Mouse (Mus musculus) ES-E14 (cell line): ENCODE measurements around the gene Mcl1. TPM values are rescaled to one million over a fixed set of nuclear protein-coding genes. Genes with fewer than 3 reads are reported as not detected.
A peak's percentile ranks its signal among the peaks of the same experiment; 100 is the strongest.

Source experiments
- DNase-seq: peaks from one replicate; pipeline ENCODE4 v3.0.0-alpha.2; 2013; ENCODE audit warnings: low read depth, low spot score
- H3K27ac ChIP-seq: 2 replicates; pipeline ENCODE4 v1.5.1; 2012; ENCODE audit warnings: low read depth, mild to moderate bottlenecking, low read length, moderate library complexity, mixed read lengths; ENCODE audit not compliant: poor library complexity, insufficient read depth, severe bottlenecking
- H3K36me3 ChIP-seq: 2 replicates; pipeline ENCODE4 v1.6.1; 2012; ENCODE audit warnings: mild to moderate bottlenecking, low read length, moderate library complexity, mixed read lengths; ENCODE audit not compliant: control insufficient read depth, poor library complexity, insufficient read depth, severe bottlenecking
- H3K4me1 ChIP-seq, 2 experiments: fragments of 150-350 bp in 1 of 2; sonication (generic) in 1 of 2; 2 replicates each; pipeline ENCODE4 v1.6.1; 2012; ENCODE audit warnings: low read length in 2 of 2, mild to moderate bottlenecking in 1 of 2, mixed read lengths in 1 of 2; ENCODE audit not compliant: control insufficient read depth in 2 of 2, insufficient read depth in 2 of 2, poor library complexity in 1 of 2
- H3K4me3 ChIP-seq, 2 experiments: fragments of 150-350 bp in 1 of 2; sonication (generic) in 1 of 2; 2 replicates each; pipeline ENCODE4 v1.5.1; 2012; ENCODE audit warnings: low read length in 2 of 2, low read depth in 1 of 2, mild to moderate bottlenecking in 1 of 2, mixed read lengths in 1 of 2; ENCODE audit not compliant: insufficient read depth in 1 of 2, poor library complexity in 1 of 2, severe bottlenecking in 1 of 2
- H3K9ac ChIP-seq: 2 replicates; pipeline ENCODE4 v1.6.1; 2012; ENCODE audit warnings: low read depth, mild to moderate bottlenecking, low read length, mixed read lengths; ENCODE audit not compliant: poor library complexity, insufficient read depth, severe bottlenecking
- H3K9me3 ChIP-seq: fragments of 150-350 bp; sonication (generic); 2 replicates; pipeline ENCODE4 v1.6.1; 2012; ENCODE audit warnings: low read depth, mild to moderate bottlenecking, low read length; ENCODE audit not compliant: control insufficient read depth, insufficient read depth
- CHD2 ChIP-seq: IDR thresholded peaks from 2 replicates; pipeline ENCODE4 v1.6.1; 2014; ENCODE audit warnings: mild to moderate bottlenecking, low read depth, low read length, inconsistent platforms
- HCFC1 ChIP-seq: IDR thresholded peaks from 2 replicates; pipeline ENCODE4 v1.6.1; 2012; ENCODE audit warnings: low read length, inconsistent platforms, borderline replicate concordance; ENCODE audit not compliant: insufficient read depth
- MAFK ChIP-seq: IDR thresholded peaks from 2 replicates; pipeline ENCODE4 v1.6.1; 2014; ENCODE audit warnings: mild to moderate bottlenecking, low read depth, low read length, inconsistent platforms; ENCODE audit not compliant: insufficient read depth
- ZC3H11A ChIP-seq: IDR thresholded peaks from 2 replicates; pipeline ENCODE4 v1.6.1; 2012; ENCODE audit warnings: low read depth, mild to moderate bottlenecking, inconsistent platforms, low read length, borderline replicate concordance
- ZNF384 ChIP-seq: IDR thresholded peaks from 2 replicates; pipeline ENCODE4 v1.6.1; 2012; ENCODE audit warnings: low read depth, low read length, inconsistent platforms
- in situ Hi-C, 2 experiments: fragments of 600-800 bp; cut with MboI; formaldehyde crosslinking; loops; one replicate each; pipeline ENCODE4 v1.15.1; 2025; ENCODE audit warnings: low sequenced_read_pairs in 2 of 2, inconsistent platforms in 1 of 2; ENCODE audit not compliant: unreplicated experiment in 2 of 2
- total RNA-seq: library from RNA; depleted of rRNA; stranded (reverse); fragments of 300-350 nt; gene quantifications from 2 replicates; pipeline ENCODE4 v1.2.3, GENCODE M21; 2012

Gene Mcl1
- total RNA-seq, 1 experiment: 207 TPM

DNA sequence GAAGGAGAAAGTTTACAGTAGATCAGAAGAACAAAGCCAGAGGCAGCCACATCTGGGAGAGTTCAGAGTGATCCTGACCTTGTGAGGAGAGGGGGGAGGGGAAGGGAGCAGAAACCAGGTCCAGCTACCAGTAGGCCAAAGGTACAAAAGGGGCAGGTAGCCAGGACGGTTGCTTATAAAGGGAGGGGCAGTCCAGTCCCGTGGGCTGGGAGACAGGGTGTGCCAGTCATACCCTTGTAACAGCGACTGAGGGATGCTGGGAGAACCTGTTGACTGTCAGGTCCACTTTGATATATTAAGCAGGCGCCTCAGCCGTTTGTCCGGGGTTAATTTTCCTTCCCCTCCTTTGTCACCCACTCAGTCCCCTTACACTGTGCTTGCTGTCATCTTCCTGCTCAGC, 16.2 kb downstream of the Mcl1 start:
- peak overlapping the region; percentile 81 for H3K9ac ChIP-seq
- in situ Hi-C loops: no loop called here
- H3K36me3 ChIP-seq: no peaks in the 10 kb centered on the region; the same call in 1 of the 2 replicates
- peak; percentile 75 for DNase-seq
- H3K27ac ChIP-seq: peak overlapping the region; percentile 100
- peak overlapping the region; percentile 26 to 35 for H3K4me3 ChIP-seq
- peaks cover 2 to 41% of the 10 kb centered on the region in 2 experiments for H3K4me1 ChIP-seq
- TF ChIP-seq ZC3H11A: no peak
- TF ChIP-seq CHD2: peak; percentile 37; the same call in 1 of the 2 replicates
- TF ChIP-seq MAFK: no peak
- no peak for TF ChIP-seq ZNF384
- peak; percentile 54; the same call in 1 of the 2 replicates for TF ChIP-seq HCFC1
- no peaks in the 10 kb centered on the region for H3K9me3 ChIP-seq

DNA sequence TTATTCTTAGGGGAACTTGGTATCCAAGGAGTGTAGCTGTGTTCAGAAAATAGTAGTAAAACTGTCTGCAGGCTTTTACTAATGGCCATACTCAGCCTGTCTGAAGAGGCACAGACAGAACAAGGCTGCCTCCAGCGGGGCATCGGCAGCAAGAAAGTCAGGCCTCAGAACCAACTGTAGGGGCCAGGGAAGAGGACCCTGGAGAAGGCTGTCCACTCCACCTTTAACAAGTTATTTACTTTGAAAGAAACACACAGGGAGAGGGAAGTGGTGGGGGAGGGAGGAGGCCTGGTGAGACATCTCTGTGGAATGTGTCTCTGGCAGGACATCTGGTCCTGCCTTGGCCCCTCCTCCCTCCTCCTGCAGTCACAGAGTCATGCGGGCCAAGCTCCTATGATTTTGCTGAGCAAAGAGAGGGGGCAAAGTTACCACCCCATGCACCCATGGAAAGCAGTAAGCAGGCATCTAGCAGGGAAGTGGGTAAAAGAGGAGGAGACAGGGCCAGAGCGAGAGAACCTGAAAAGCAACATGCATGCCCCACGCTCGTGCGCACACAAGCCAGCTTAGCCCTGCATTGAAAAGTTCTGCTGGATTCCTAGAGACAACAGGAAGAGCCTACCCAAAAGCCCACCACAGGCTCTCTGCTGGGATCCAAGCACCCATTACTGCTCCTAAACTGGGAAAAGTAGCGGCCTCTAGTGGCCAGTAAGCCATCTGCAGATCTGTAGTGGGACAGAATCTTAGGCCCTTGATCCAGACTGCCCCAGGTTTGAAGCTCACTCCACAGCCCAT, 16.9 kb downstream of the Mcl1 start:
- Histone ChIP-seq H3K4me1 (peaks cover 2 to 45% of the 10 kb centered on the region in 2 experiments), H3K9me3 (no peaks in the 10 kb centered on the region), H3K27ac (peak overlapping the region; percentile 100), H3K36me3 (no peaks in the 10 kb centered on the region; the same call in 1 of the 2 replicates), H3K4me3 (peak overlapping the region; percentile 31 to 35), H3K9ac (peak overlapping the region; percentile 81)
- TF ChIP-seq ZC3H11A: peak; percentile 61
- TF ChIP-seq MAFK: 0 out of 2 replicates have a peak, but pooled peaks have one; percentile 39
- TF ChIP-seq ZNF384: no peak
- peak; percentile 69; the same call in 1 of the 2 replicates for TF ChIP-seq HCFC1
- no peak for TF ChIP-seq CHD2
- in situ Hi-C loops: no loop called here
- peak; percentile 89 for DNase-seq

DNA sequence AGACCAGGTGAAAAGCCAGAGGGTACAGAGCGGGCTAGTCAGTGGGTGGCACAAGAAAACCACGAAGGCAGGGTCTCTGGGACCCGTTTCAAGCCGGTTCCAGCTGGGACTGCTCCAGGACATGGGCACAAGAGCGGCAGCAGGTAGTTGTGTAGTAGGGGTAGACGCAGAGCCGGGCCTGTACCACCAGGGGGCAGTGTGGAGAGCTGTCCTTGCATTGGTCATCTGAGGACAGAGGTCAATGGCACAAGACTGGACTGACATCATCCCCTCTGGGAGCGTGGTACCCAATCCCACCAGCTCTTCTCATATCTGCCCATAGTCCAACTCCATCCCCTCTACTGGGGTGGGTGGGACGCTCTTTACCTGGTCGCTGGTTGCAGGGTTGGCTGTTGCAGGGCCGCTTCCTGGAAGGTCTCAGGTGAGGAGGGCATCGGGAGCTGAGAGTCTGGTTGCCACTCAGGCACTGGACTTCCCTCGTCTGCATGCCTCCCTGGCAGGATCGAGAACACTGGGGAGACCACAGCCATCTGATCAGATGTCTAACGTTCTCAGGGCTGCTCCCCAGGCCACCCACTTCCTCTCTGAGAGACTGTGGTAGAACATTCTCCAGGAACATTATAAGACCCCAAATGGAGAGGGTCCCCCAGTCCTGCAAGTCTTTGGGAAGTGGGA, 18.3 kb downstream of the Mcl1 start:
- Histone ChIP-seq H3K4me1 (peaks cover 6 to 48% of the 10 kb centered on the region in 2 experiments), H3K36me3 (no peaks in the 10 kb centered on the region), H3K9me3 (no peaks in the 10 kb centered on the region), H3K27ac (peak overlapping the region; percentile 100), H3K4me3 (peak overlapping the region; percentile 31 to 37; a peak in 3 of 4 replicates), H3K9ac (peak overlapping the region; percentile 67)
- TF ChIP-seq MAFK: no peak
- TF ChIP-seq ZC3H11A: no peak
- no peak for DNase-seq
- in situ Hi-C loops: no loop called here

DNA sequence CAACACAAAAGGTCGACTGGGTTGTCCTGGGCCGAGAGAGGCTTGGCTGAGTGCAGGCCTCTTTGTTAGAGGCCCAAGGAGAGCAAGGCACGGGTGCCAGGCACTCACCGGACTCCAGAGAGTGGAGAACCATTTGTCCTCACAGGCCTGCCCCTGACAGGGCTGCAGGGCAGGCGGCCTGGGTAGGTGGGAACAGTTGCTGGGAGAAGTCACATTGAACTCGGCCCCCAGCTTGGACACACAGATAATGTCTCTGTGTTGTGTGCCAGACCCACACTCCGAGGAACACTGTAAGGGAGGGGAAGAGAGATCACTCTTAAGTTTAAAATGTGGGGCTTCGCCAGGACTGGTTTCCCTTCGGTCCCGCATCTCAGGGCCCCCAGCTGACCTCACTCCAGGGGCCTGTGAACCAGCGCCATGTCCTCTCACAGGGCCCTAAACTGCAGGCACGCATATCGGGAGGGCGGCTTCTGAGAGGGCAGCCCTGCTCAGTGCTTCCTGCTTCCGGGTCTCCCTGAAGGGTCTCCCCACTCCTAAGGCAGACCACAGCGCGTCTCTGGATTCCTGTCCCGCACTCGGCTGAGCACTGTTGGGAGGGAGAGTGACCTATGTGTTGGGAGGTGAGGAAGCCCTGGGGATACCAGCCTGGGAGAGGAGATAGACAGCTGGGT, 19.0 kb downstream of the Mcl1 start:
- peak overlapping the region in 1 of 2 experiments; percentile 3; a peak in 2 of 4 replicates for H3K4me3 ChIP-seq
- peak overlapping the region; percentile 50 for H3K9ac ChIP-seq
- TF ChIP-seq ZC3H11A (no peak), ZNF384 (no peak), CHD2 (no peak), HCFC1 (no peak), MAFK (no peak)
- DNase-seq: no peak
- in situ Hi-C loops: no loop called here
- H3K27ac ChIP-seq: no peak overlapping the region
- no peaks in the 10 kb centered on the region for H3K36me3 ChIP-seq
- peaks cover 7 to 45% of the 10 kb centered on the region in 2 experiments for H3K4me1 ChIP-seq
- no peaks in the 10 kb centered on the region for H3K9me3 ChIP-seq
